Mouse (Mus musculus): Measurements from ENCODE around the gene Iqschfp. TPM values are rescaled to one million over a fixed set of nuclear protein-coding genes. Genes with fewer than 3 reads are reported as not detected.

The Iqschfp gene
- total RNA-seq, 2 experiments from 2014 or later, result not detected

DNA sequence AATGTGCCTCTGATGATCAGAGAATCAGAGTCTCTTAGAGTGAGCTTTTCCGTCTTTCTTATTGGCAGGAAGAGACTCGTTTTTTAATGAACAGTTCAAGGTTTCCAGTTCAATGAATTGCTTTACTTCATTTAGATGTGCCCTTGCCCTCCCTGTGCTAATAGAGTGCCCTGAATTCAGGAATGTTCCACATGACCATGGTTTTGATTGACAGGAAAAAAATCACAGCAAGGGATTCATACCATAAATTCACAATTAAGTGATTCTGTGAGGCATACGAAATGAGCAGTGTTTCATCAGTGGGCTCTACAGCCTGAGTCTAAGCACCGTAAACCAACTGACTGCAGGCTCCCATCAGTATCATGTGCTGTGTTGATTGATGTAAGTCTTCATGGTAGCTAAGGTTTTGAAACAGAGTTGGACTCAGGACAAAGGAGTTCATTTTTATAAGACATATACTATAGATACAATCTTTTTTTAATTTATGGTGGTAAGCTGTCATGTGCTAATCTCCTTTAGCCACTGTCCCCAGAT lies 312.0 kb downstream of the Iqschfp start:
- DNase-seq, result no peak

DNA sequence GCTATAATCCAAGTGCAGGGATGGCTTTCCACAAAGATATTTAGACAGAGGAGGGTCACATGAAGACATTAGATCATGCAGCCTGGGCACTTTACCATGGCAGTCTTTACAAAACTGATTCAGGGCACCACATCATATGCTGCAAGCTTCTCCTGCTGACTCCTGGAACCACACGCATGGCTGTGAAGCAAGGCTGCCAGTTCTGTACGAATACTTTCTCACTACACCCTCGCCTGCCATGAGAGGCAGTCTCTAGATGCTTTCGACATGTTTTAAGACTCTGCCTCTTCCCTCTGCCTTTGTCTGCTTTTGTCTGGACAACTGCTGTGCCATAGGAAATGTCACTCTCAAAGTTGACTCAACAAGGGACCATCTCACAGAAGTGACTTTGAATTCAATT lies 318.4 kb downstream of the Iqschfp start:
- DNase-seq, result no peak

DNA sequence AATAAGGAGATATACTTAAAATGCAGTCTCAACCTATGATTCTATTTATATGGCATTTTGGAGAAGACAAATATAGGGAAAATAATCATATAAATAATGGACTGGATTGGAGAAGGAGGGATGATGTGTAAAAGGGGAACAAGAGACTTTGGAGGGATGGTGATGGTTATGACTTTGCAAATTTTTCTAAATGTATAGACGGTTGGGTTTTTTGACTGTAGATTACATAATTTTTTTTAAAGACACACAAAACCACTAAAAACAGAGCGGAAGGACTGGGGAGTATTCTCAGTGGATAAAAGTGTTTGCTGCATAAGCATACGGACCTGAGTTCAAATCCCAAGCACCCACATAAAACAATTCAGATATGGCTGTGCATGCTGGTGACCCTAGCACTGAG lies 329.4 kb downstream of the Iqschfp start:
- DNase-seq, result no peak

DNA sequence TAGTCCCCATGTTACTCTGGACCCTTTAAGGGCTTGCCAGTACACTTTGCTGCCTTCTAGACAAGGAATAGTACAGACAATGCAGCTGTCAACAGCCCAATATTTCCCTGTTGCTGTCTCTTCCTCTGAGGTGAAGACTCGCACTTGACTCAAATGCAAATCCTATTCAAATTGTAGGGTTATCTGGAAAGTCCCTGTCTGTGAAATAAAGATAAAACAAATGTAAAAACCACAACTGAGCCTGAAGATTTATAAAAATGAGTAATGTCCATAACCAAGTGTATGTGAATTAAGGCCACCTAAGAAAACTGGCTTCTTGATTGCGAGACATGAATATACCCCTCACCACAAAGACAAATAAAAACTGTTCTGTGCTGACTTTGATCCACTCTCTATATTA lies 347.9 kb downstream of the Iqschfp start:
- no peak for DNase-seq

DNA sequence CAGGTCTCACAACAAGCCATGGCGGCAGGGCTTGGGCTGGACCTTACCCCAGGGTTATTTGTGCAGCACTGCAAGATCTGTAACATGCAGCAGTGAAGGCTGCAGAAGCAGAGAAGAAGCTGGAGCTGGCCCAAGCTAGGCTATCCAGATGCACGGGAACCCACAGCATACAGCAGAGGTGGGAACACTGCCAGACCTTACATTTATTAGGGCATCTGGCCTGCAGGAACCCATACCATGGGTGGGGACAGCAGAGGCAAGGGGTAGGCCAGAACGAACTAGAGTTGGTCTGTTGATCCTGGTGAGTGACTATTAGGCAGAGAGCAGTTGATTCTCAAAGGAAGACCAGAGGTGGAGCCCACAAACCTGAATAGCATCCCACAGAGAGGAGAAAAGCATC lies 351.2 kb downstream of the Iqschfp start:
- no peak for DNase-seq

DNA sequence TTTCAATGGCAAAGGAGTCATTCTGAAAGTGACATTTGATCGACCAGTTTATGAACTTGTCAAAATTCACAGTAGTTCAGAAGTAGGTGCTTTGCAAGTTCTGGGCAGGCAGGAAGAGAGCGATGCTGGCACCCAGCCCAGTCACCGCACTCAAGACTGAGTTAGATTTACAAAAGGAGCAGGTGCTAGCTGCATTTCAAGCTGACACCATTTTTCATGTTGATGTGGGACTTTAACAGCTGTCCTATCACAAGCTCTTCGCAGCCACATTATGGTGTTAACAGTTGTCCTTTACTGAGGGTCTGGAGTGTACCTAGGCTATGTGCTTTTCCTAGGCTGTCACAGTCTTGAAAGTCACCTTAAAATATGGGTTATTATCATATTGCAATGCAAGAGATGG lies 354.1 kb downstream of the Iqschfp start:
- no peak for DNase-seq

DNA sequence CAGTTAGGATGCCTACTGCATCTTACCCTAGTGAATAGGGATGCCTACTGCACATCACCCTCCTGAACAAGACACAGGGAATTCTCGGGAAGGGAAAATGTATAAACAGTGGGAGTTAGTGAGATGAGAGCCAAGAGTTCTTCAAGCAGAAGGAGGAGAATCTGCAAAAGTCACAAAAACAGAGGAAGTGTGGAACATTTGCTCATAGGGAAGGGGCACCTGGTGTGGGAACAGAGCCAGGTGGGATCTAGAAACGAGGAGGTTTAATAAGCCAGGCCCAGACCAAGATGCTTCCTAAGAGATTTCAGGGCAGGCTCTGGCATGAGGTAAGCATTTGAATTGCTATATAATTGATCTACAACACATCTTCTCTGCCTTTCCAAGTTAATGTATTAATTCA lies 358.6 kb downstream of the Iqschfp start:
- no peak for DNase-seq

DNA sequence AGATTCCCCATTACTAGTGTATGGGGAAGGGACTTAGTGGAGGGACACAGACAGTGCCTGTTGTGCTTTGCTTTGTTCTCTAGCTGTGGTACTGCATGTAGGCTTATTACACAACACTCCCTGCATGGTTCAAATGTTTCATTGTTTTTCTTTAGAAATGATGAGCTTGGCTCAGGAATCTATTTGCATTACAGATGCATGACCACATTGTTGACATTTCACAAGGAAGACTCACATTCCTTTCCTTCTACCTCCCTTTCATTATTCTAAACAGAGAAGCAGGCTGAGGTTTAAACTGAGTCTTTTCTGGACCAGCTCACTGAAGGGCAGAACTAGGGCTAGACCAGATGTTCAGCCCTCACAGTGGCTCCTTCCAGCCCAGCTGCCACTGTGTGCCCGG lies 360.3 kb downstream of the Iqschfp start:
- no peak for DNase-seq

DNA sequence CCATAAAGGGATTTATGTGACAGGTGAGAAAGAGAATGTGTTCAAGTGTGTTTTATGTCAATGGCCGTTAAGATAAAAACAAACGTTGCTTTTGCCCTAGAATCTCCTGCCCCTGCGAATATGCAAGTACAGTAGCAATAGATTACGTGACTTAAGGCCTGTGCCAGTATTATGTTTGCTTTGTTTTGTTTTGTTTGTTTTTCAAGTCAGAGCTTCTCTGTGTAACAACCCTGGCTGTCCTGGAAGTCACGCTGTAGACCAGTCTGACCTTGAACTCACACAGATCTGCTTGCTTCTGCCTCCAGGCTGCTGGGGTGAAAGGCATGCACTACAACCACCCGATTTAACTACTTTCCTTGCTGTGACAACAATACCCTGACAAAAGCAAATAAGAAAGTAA lies 370.3 kb downstream of the Iqschfp start:
- DNase-seq, result no peak

DNA sequence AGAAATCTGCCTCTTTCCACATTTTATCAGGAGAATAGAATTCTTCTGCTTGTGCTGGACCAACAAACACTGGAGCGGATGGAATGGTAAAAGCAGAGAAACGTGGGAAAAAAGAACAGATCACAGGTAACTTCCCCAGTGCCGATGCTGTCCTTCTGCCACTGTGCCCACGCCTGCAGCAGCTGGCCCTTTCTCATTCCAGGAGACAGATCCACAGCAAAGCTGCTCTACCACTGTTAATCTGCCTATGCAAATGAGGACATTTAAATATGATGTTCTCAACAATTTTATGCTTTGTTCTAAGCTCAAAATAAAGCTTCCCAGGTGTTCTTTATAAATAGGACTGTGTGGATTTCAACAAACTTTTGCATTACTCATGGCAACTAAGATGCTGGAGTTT lies 375.9 kb downstream of the Iqschfp start:
- no peak for DNase-seq

DNA sequence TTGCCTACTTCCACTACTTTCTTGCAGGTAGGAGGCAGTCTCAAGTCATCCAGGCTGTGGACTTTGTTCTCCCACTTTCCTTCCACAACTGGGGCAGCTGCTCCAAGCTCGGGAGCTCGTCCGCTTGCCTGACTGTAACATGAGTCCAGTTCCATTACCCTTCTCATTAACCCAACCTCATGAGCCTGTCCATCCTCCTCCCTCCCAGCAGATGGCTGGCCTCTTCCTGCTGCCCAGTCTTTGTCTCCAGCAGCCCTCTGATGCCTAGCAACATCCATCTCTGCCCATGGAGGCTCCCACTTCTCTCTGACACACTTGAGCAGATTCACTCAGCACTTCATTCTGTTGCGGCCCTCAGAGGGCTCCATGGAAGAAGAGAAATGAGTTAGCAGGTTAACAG lies 377.2 kb downstream of the Iqschfp start:
- DNase-seq, result no peak

DNA sequence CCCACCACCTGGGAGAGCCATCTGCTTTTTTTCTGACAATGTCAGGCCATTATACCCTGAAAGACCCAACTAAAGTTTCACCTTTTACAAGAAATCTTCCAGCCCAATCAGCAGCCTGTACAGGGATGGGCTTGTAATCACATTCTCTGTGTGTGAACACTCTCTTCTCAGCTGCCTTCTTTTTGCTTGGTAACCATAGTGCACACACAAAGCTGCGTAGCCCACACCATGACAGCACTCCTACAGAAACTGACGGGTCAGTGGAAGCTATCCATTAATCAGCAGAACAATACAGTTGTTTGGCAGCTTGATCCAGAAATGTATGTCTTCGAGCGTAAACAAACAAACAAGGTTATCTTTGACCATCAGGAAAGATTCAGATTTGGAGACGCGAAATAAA lies 378.2 kb downstream of the Iqschfp start:
- DNase-seq, result no peak

DNA sequence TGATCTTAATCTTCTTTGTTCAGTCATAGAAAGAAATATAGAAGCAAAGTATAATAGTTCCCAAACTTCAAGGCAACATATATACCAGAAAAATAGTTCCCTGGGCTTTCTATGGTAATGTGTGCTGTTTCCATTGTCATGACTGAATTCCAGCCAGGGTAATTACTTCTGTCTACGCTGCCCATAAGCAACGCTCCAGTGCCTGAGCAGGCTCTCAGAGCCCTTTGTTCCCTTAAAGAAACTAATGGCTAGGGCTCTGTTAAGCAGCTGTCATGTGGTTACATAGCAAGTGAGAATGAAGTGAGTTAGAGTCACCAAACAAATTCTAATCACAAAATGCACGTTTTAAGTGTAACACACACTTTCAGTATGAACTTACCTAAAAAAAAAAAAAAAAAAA lies 379.4 kb downstream of the Iqschfp start:
- no peak for DNase-seq

DNA sequence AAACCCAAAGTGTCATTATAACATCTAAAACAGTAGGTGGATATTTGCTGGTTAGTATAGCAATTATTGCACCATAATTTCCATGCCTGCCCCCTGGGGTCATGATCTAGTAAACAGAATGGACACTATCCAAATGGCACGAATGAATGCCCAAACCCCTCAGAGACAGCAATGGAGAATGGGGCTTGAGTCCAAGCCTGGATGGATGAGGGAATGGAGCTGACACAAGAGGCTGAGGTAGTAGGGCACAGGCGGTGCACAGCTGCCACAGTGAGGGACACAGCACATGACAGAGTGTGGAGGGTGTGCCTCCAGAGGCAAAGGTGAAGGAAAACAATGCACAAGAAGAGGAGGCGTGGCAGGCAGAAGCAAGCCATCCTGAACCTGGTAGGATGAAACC lies 379.8 kb downstream of the Iqschfp start:
- no peak for DNase-seq

DNA sequence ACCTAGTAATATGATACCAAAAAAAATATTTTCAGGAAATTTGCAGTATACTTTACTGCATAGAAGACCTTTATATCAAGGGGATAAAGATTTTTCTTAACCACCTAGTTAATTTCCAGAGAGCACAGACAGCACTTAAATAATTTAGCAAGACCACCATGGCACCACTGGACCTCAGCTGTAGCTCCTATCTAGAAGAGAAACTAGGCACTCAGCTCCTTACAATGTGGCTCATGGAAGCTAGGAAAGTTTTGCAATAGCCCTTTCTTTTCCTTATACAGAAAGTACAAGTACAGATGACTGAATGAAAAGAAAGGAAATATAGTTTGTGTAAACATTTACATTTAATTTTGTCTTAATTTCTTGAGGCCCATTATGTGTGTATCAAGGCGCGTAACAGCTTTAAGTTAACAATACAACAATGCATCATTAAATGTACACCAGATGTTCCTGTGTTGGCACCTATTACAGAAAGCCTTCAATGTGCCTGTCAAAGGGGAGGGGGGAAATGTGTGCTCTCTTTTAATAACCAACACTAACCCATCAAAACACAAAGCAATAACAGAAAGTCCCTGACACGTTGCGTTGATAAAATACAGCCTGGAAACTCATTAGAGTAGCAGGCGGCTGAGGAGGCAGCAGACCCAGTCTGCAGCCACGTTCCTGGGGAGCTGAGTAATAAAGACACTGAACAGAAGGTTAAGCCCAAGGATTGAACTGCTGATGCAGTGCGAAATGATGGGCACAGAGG lies 391.0 kb downstream of the Iqschfp start:
- DNase-seq, result no peak

DNA sequence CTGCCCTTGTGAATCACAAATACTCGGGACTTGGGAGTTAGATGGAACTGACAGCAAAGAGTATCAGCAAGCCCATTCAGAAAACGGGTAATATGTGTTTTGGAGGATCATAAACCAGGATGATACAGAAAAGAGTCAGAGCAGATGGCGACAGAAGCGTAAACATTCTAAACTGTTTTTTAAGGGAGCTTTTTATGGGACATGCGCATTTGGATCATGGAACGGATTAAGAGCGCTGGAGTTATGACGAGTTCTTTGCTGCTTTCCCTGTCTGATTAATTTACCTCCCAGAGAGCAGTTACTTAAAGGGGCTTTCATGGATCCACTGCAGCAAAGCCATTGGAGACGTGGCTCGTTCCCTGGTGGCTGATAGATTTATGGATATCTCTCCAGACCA lies 391.6 kb downstream of the Iqschfp start:
- DNase-seq, result no peak

DNA sequence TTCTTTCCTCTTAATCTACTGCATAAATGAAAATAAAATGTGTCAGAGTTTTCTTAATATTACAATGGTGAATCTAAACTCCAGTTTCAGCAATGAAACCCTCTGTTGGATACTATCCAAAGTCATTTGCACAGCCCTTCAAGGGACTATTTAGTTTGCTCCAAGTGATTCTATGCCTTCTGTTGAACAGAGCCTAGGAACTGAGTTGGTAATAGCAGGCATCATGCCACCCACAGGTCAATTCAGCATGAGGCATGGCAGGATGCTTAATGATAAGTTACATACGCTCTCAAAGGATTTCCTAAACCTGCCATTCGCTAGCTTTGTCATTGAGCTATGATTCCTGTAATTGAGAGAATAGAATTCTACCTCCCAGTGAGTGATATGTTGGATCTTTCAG lies 392.5 kb downstream of the Iqschfp start:
- DNase-seq, result no peak

DNA sequence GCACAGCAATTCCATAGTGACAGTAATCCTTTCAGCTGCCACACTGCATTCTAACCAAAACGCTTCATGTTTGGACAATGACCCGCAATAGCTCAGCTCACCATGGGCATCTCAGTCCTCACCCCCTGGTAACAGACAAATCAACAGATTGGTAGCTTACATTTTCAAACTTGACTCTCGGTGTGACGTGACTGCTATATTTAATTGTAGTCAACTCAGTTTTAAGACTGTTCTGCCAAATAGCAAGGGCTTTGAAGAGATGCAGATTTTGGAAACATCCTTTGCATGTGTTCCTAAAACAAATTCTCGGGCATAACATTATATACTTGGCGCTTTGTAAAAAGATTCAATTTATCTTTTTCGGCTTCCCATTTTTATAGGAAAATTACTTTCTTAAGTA lies 404.7 kb downstream of the Iqschfp start:
- no peak for DNase-seq

DNA sequence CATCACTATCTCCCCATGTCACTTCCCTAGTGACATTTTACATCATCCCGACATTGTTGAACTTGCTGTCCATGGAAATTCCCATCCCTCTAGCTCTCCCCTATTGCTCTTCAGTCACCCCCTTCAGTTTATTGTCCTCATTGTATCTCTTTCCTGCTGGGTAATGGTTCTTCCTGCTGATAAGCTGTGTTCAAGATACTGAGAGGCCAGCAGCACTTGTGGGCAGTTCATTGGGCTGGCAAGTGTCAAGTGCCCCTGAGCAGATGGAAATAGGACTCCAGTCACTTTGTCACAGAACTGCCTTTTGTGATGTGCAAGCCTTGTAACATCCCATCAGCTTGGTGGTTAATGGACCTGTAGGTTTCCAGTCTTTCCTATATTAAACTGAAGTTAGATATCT lies 413.6 kb downstream of the Iqschfp start:
- no peak for DNase-seq

DNA sequence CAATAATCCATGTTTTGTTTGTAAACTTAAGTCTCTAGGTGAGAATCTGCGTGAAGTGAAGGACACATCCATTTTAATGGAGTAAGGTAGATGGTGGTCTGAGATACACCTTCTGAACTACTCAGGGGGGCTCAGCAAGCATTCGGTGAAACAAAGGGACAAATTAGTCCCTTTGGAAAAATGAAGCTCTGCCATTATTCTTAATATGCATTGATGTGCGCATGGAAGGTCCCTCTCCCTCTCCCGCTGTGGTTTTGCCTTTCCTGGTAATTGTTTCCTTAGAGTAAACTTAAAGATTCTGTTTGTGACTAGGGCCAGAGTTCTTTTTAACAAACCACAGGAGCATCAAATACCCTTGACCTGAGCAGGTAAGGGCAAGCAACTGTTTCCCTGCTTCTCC lies 414.7 kb downstream of the Iqschfp start:
- DNase-seq, result no peak

DNA sequence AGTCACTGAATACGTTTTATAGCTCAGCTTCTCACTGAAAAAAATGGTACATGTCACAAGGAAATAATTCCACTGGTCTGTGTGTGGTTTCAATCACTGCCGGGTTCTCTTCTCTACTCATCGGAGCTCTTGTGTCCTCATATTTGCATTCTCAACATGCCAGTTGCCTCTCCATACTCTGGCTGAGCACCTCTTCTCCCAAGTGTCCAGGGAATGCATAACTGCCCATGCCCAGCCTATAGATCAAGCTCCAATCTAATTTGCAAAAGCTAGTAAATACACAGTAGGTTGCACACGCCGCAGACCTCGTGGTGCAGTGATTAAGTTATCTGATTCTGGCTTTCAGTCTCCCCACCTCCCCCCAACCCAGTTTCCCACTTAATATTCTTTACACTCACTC lies 433.5 kb downstream of the Iqschfp start:
- DNase-seq, result no peak

DNA sequence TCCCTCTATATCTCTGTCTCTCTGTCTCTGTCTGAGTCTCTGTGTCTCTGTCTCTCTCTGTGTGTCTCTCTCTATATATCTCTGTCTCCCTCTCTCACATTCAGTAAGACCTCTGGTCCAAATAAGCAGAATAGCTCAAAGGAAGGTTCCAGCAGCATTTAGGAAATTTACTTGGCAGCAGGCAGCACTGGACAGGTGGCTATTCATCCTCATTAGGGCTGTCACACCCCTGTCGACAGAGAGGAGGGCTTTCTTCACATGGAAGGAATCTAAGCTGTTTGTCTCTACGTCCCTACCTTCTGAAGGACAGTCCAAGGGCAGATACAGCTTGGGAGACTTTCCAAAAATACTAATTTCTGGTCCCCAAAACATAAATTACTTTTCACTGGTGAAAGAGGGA lies 440.5 kb downstream of the Iqschfp start:
- DNase-seq, result no peak

DNA sequence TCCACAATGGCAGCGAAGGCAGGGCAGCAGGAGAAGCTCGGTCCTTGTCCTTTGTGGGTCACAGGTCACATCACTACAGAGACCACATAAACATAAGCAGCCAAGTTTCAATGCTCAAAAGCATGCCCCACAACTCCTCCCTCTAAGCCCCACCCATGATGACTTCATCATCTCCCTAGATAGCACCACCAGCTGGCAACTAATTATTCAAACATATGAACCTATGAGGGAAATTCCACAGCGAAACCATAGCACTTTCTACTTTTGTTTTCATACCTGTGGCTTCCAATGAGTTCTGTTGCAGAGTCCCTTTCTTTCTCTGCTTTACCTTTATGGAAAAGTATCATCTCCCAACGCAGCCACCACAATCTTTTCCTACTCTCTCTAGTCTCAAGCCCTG lies 443.5 kb downstream of the Iqschfp start:
- no peak for DNase-seq

DNA sequence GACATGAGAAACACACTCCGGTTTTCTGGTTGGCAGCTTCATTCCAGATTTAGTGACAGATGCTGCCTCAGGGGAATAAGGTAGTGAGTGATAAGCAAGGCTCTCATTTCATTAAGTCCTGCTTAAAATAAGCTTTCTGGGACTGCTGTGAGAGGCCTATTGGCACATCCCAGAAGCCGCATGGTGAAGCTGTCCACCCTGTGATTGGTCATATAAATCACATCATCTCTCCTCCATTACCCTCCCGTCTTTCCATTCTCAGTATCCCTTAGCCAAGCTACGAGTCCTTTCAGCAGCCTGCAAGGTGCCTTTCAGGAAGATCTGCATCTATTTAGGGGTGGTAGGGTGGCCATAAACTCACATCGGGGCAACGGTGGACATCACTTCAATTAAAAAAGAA lies 458.6 kb downstream of the Iqschfp start:
- no peak for DNase-seq

DNA sequence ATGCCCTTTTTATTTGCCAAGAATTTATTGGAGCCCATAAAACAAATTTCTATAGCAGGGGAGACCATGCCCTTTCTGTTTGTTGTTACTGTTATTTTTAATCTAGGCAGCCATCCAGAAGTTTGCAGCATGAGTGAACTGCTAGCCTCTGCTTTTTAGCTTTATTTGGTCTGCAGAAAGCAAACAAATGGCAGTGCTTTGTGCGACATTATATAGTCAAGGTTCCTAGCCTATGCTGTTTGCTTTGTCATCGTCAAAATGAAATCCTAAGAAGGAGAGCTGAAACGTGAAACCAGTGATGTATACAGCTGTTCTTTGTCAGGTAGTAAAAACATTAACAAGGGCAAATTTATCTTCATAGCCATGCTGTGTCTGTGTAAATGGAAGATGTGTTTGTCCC lies 459.4 kb downstream of the Iqschfp start:
- DNase-seq, result no peak

Data from gastrocnemius, postnatal 25 days (tissue).